Mouse (Mus musculus) hematopoietic stem cell, adult 5-6 weeks (primary cell): ENCODE data around the gene Hectd2. TPM values are rescaled to one million over a fixed set of nuclear protein-coding genes. Genes with fewer than 3 reads are reported as not detected.
A peak's percentile ranks its signal among the peaks of the same experiment; 100 is the strongest.

Experiments
- ATAC-seq, 2 experiments: fragments of 125-278 bp in 1 of 2; replicated peaks in 1 of 2; 2 replicates each; pipeline ENCODE4 v1.8.0; 2016 to 2017; ENCODE audit warnings: inconsistent platforms in 2 of 2, mild to moderate bottlenecking in 2 of 2, moderate number of reproducible peaks in 2 of 2, low read depth in 1 of 2, moderate TSS enrichment in 1 of 2; ENCODE audit not compliant: low FRiP score in 2 of 2, poor library complexity in 2 of 2, severe bottlenecking in 2 of 2, insufficient read depth in 1 of 2, low TSS enrichment in 1 of 2
- total RNA-seq: library from RNA; stranded (forward); fragments of 172-1452, 232-1000 nt; gene quantifications from 2 replicates; pipeline ENCODE4 v1.2.3, GENCODE M21; 2017

The Hectd2 gene
- total RNA-seq = 5.4 and 6.4 TPM in 2 replicates

DNA sequence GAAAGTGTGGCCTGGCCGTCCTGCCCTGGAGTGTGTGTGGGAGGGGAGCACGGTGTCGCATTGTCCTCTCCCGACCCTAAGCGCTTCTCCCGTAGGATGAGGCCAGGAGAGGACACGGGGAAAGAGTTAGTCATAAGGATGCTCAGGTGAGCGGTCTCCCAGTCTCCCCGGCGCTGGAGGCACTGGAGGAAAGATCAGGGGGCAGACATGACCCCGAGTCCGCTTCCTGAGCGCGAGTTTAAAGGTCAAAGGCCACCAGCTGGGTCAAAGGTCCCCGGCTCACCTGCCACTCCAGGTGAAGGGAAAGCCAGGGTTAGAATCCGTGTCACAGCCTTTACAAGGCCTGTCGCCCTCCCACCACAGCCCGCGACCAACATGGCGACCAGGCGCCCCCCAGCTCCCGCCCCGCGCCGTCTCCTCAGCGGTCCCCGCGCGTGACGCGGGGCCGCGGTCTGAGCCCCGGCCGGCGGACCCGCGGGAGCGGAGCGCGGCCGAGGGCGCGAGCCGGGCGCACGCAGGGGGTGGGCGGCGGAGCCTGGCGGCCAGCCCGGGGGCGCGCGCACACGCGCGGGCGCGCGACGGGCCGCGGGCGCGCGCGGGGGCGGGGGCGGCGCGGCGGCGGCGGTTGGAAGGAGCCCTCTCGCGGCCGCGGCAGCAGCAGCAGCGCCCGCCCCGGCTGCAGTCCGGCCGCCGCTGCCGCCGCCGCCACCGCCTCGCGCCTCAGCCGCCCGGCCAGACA, at the start of gene Hectd2:
Gene Hectd2, plus strand, starts transcription at position 594 of the 739 bp plus-strand sequence.
- peak; percentile 69 to 83; a peak in 3 of 4 replicates for ATAC-seq

DNA sequence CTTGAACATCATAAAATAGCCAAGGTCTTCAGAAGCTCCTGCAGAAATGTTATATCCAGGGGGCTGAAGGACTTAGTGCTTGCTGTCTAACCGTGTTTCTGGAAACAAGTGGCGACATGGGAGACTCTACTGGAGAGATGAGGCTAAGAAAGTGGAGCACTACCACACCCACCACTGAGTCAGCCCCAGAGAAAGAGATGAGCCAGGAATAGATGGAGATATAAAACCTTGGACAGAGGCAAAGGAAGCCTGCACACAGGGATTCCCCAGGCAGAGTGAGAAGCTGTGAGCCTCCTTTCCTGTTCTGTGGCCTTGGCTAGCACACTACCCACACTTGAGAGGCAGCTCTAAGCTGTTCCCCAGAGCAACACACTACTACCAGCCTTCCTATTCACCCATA, 49.7 kb upstream of the Hectd2 start:
- ATAC-seq = no peak

DNA sequence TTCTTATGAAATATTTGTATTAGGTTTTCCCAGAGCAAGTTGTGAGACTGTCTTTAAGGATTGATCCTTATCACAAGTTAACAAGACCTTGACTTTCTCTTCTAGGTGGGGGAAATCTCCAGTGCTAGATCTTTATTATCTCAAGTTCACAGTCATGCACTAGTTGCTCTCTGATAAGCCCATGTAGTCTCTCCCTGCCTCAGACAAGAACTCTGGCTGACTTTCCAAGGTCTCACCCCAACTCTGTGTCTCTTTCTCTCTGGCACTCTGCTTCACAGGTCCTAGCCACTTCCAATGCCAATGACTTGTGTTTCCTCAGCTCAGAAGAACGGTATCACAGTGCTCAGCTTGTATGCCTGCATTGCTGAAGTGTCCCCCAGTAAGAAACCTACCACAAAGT, 43.1 kb upstream of the Hectd2 start:
- no peak for ATAC-seq

DNA sequence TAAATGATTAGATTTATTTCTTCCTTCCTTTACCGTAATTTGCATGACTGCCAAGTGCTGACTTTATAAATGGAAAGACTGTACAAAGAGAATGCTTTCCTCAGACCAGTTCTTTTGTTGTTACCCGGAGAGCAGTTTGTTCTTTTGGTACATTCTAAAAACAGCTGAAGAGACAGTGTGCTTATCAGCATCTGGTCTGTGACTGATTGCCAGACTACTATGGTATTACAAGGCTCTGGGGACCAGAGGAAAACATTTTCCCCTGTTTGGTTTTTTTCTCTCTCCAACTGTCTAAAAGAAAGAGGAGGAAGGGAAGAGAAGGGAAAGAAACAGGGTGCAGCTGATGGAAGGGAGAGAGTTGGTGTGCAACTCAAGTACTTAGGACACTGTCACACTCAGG, 36.0 kb upstream of the Hectd2 start:
- no peak for ATAC-seq

DNA sequence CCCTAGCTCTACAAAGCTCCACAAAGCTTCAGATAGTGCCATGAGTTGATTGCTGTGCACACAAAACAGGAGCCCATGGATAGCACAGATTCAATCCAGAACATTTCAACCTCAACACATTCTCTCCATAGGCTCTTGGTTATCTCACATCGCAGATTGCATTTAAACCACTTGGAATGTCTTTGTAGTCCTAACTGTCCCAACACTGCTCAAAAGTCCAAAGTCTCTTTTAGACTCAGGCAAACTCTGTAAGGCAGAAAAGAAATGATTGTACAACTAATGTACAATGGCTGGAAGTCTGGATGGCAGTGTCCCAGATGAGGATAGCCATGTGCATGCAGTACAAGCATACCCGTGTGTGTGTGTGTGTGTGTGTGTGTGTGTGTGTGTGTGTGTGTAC, 32.9 kb upstream of the Hectd2 start:
- ATAC-seq = no peak

DNA sequence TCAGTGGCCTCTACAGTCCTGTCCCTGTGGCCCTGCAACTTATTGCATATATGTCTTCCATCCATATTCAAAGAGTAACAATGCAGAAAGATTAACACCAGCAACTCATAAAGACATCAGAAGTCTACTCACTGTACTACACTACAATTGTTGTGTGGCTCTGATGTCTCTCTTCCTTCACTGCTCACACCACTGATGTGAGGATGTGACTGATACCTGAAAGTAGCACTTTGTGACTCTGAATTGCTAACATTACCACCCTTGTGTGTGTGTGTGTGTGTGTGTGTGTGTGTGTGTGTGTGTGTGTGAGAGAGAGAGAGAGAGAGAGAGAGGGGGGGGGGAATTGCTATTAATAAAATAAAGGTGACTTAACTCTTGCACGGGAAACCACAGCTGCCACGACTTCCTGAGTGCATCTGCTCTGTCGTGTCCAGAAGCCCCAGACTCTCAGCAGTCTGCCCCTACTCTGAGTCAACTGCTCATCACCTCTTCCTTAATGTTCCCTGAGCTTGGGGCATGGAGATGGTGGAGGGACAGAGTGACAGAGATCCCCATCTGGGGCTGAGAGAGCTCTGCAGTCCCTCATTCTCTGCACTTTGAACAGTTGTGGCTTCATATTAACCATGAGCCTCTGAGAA, 31.8 kb upstream of the Hectd2 start:
- peak; percentile 65 to 68 for ATAC-seq

DNA sequence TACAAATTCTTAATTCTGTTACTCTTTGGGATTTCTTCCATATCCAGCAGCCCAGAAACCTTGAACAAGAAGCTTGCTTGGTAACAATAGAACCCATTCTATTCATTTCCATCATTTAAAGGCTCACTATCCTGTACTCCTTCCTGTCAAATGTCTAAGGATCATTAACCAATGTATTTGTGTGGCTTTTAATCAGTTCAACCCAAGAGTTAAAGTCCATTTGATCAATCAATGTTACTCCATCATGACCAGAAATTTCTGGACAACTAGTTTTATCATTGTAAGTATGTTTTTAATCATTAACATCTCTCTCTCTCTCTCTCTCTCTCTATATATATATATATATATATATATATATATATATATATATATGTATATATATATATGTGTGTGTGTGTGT, 29.4 kb upstream of the Hectd2 start:
- no peak for ATAC-seq

DNA sequence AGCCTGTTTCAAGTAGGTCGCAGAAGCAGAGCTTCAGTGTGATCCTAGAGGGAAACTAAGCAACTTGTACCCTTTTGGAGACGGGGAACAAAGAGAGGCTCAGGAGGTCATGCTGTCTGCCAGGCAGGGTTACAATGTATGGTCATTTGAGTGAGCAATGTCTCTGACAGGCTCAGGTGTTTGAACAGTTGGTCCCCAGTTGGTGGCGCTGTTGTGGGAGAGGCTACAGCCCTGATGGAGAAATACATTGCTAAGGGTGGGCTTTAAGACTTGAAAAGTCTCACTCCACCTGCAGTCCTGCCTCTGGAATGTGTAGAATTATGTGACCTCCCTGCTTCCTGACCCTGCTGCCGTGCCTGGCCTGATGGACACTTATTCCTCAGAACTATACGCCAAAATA, 21.4 kb upstream of the Hectd2 start:
- peak in 1 of 2 experiments; percentile 42; a peak in 1 of 4 replicates for ATAC-seq

DNA sequence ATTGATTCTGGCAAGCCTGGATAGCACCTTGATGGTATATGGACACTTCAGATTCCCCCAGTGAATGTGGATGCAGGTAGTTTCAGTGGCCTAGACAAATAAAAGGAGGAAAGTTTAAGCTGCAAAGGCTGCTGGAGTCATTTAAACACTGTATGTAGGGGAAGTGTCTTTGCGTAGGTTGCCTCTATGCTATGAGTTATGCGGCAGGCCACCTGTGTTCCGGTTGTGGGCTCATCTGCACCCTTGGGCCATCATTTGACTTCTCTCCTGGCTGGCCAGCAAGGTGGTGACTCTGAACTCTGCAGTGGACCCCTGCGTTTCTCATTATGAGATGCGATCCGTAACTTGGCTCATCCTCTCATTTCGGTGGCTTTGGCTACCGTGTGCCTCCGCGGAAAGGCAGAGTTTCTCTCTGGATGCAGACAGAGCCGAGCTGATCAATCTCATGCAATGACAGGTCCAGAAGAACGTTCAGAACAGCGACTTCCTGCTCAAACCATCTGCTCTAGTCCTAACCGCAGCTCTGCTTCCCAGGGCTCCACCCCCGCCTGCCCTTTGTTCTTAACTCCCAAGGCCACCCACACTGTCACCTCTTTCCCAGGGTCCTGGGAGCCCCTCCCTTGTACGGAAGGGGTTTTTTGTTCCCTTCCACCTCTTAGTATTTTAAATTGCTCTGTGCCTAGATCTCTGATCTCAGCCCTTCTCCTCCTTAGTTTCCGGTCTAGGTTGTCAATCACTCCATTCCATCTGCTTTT, 20.3 kb upstream of the Hectd2 start:
- peak; percentile 66 to 74 for ATAC-seq

DNA sequence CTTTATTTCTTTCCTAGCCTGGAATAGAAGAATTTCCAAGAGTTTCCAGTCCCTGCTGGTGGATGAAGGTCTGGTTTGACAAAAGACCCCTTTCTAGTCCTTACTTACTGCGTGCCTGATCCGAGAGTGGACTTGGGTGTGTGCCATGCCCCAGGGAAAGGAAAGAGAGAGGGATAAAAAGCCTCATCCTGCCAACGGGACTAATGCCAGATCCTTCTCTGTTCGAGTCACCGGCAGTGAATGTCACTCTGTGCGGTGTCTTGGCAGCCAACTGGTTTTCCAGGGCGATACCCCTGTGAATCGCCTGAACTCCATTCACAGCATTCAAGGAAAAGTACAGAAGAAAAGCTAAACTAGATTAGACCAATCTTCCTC, 19.7 kb upstream of the Hectd2 start:
- ATAC-seq = no peak

DNA sequence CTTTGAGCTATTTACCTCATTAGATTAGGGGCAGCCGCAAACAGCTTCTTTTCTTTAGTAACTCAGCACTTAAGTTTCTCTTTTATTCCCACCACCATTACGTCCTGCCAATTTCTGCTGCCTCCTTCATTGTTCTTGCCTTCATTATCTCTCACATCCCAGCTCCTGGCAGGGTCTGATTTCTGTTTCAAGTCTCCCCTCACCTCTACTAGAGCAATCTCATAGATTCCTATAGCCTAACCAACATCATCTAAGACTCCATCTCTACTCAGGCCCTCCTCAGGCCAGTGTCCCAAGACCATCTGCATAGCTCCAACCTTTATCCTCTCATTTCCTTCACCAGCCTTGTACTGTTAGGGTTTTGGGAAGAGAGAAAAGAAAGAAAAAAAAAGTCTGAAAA, 19.3 kb upstream of the Hectd2 start:
- no peak for ATAC-seq

DNA sequence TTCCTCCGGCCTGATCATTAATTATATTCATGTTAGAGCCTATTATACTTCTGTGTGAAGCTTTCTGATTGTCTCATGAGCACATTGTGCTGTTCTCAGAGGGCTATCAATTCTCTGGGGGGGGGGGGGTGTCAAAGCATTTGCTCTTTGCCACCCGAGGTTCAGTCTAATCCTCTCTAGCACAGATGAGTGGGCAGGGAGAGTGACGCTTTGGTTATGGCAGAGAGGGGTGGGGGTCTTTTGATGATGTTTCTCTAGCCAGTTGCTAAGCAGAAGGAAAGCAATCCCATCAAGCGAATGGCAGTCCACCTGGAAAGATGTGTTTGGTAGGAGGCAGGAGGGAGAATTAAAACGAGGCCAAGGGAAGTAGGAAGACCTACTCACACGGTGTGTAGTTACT, 18.6 kb upstream of the Hectd2 start:
- no peak for ATAC-seq

DNA sequence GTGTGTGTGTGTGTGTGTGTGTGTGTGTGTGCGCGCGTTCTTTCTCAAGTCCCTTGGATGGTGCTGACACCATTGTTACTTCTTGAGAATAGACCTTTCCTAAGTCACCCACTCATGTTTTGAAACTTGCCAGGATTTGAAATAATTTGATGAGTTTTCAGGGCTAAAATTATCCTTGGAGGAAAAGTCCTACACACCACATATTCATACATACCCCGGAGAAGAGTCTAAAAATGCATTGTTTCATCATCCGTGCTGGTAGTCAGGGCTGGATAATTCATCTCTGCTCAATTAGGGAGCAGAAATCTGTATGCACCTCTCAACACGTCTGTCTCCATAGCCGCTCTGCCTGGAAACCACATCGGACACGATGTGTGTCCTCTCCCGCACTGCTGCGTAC, 17.5 kb upstream of the Hectd2 start:
- ATAC-seq = no peak

DNA sequence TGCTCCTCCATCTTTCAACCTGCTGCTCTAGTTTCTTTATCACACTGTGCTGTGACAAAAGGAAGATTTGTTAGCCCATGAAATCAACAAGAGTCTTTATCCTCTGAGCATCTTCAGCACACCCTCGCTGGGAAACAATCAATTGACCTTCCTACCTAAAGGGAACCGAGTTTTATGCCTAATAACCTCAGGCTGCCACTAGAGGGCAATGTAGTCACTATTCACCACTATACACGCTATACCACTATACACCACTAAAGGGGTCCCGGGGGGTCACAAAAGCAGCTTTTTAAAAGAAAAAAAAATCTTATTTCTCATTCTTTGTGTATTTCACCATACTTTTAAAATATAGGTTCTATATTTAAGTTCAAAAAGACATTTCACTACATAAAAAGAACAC, 15.9 kb upstream of the Hectd2 start:
- peak; percentile 70; a peak in 3 of 4 replicates for ATAC-seq

DNA sequence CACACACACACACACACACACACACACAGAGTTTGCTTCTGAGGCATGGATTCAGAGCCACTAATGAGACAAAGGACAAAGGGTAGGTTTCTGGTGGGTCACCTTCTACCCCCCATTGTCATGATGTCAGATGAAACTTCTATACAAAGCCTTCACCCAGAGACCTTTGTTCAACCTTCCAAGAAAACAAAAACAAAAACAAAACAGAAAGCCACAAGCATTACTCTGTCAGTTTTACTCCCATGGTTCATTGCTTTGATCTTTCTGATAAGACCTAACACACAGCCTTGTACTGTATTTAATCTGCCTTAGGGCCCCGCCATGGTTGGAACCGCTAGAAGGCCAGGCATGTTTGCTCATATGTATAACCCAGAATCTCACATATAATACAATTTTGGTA, 15.1 kb upstream of the Hectd2 start:
- no peak for ATAC-seq

DNA sequence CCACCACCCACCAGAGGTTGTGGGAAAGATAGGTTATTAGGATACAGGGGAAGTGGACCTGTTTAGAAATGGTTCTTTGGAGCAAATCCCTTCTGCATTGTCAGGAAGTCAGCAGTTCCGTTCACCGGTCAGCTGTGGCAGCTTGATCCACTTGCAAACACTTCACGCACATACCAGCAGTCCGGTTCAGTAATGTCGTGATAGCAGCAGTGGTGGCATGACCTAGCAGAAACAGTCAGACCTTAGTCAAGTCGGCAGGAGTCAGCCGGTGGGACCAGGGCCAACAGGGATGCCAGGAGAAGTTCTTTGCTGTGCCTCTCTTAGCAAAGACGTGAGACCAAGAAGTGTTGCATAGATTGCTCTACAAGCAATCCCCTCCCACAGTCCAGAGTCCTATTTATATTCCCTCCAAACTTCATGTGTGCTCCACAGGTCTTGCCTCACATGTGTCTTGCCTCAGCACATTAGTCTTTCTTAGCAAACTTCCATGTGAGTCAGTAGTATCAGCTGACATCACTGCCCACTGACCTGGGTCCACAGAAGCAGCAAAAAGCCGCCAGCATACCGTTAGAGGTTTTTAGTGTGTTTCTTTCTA, 14.3 kb upstream of the Hectd2 start:
- ATAC-seq = peak; percentile 7 to 48; a peak in 1 of 4 replicates

DNA sequence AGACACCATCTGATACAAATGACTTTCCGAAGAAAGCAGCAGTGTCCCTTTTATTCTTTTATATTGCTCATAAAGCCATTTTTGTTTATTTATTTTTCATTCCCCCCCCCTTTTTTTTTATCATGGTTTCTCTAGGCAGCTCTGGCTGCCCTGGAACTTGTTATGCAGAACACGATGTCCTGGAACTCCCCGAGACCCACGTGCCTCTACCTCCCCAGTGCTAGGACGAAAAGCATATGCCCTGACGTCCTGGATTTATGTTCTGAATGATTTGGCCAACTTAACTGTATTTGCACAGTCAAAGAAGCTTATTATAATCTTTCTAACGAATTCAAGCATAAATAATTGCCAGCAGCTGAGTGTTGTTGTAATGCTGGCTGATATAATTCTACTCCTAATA, 13.7 kb upstream of the Hectd2 start:
- ATAC-seq = no peak

DNA sequence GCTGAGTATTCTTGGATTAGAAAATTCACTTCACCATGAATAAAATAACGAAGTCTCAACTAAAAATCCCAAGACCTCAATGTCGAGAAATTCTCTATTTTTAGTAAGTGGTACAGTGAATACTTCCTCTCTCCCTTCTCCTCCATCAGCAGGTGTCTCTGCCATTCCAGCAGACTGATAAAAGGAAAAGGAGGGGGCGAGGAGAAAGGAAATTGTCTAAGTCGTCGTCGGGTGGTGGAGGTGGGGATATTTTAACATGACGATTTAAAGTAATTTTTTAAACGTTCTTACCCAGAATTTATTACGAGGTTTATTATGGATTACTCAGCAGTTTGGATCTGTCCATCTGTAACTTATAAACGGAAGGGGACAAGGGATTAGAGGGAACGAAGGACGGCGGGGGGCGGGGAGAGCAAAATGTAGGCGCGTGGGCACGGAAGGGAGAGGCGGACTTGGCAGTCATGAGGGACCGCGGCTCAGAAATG, 836 bp upstream of the Hectd2 start:
- ATAC-seq = no peak; a peak in 1 of 4 replicates
